11 mouse cellular contexts compared by ENCODE assay signal in genomic region chr5:99598470-99599110, GRCm38 (mm10).
DNase-seq lines count a peak whose midpoint lies in the region; ATAC-seq and TF ChIP-seq lines count a peak whose summit lies in the region.
"Had no signal": no experiment of that assay in that cellular context is flagged by ENCODE, and none has a peak within 500 bp of the region (broad histone marks: within the 10 kb centered on the region; RNA-seq: fewer than 3 reads in every experiment).

No protein-coding gene starts in this region.

- H3K36me3 ChIP-seq in intestine, embryonic 14.5 days (ENCODE audit: control insufficient read depth, insufficient read depth, low read length): no peaks in the 10 kb centered on the region
- H3K36me3 ChIP-seq in intestine, embryonic 15.5 days: no peaks in the 10 kb centered on the region
- H3K36me3 ChIP-seq in midbrain, embryonic 14.5 days (ENCODE audit: control insufficient read depth, insufficient read depth, low read length): no peaks in the 10 kb centered on the region
- H3K36me3 ChIP-seq in midbrain, embryonic 11.5 days (ENCODE audit: control insufficient read depth, insufficient read depth, low read length): no peaks in the 10 kb centered on the region
- H3K36me3 ChIP-seq in forebrain, postnatal 0 days (ENCODE audit: insufficient read depth): no peaks in the 10 kb centered on the region
- no peaks in the 10 kb centered on the region for H3K36me3 ChIP-seq in stomach, embryonic 14.5 days (ENCODE audit: control insufficient read depth, insufficient read depth, low read length)

- no peak overlapping the region for H3K9ac ChIP-seq in intestine, embryonic 14.5 days (ENCODE audit: low read length)
- no peak overlapping the region for H3K9ac ChIP-seq in intestine, embryonic 15.5 days
- H3K9ac ChIP-seq in midbrain, embryonic 14.5 days (replicated peaks; ENCODE audit: low read length): no peak overlapping the region
- H3K9ac ChIP-seq in midbrain, embryonic 11.5 days (ENCODE audit: low read length): no peak overlapping the region
- no peak overlapping the region for H3K9ac ChIP-seq in forebrain, postnatal 0 days
- H3K9ac ChIP-seq in stomach, embryonic 14.5 days (replicated peaks; ENCODE audit: low read depth, low read length): no peak overlapping the region

- H3K9me3 ChIP-seq in intestine, embryonic 14.5 days (ENCODE audit: control insufficient read depth, low read length): no peaks in the 10 kb centered on the region
- H3K9me3 ChIP-seq in intestine, embryonic 15.5 days: no peaks in the 10 kb centered on the region
- no peaks in the 10 kb centered on the region for H3K9me3 ChIP-seq in midbrain, embryonic 14.5 days (ENCODE audit: control insufficient read depth, low read length)
- H3K9me3 ChIP-seq in midbrain, embryonic 11.5 days (ENCODE audit: control insufficient read depth, low read length): no peaks in the 10 kb centered on the region; the same call in 1 of the 2 replicates
- H3K9me3 ChIP-seq in forebrain, postnatal 0 days (ENCODE audit: low read length): no peaks in the 10 kb centered on the region
- no peaks in the 10 kb centered on the region; the same call in 1 of the 2 replicates for H3K9me3 ChIP-seq in stomach, embryonic 14.5 days (ENCODE audit: control insufficient read depth, low read depth, low read length)

- no peak overlapping the region for H3K27ac ChIP-seq in intestine, embryonic 14.5 days (ENCODE audit: low read depth)
- H3K27ac ChIP-seq in intestine, embryonic 15.5 days: no peak overlapping the region
- peak overlapping the region; percentile 49 for H3K27ac ChIP-seq in midbrain, embryonic 14.5 days (replicated peaks; ENCODE audit: low read depth, low read length)
- no peak overlapping the region for H3K27ac ChIP-seq in midbrain, embryonic 11.5 days (ENCODE audit: low read depth, low read length)
- H3K27ac ChIP-seq in forebrain, postnatal 0 days (ENCODE audit: low read depth, low read length): peak overlapping the region; percentile 76
- no peak overlapping the region for H3K27ac ChIP-seq in stomach, embryonic 14.5 days (ENCODE audit: low read length)
- H3K27ac ChIP-seq: gastrocnemius, adult 2 months; macrophage had no signal

- TF ChIP-seq CTCF in forebrain, postnatal 0 days (IDR thresholded peaks at IDR 0.05; ENCODE audit: low read depth): peak; percentile 26; the same call in 1 of the 2 replicates

- peak; percentile 51 for DNase-seq in intestine, embryonic 14.5 days (ENCODE audit: low spot score)
- peak; percentile 53 for DNase-seq in midbrain, embryonic 14.5 days
- no peak for DNase-seq in midbrain, embryonic 11.5 days (ENCODE audit: low spot score, missing footprints)
- DNase-seq in forebrain, postnatal 0 days: peak; percentile 76
- no peak for DNase-seq in adrenal gland, postnatal 4 days (ENCODE audit: low spot score in 2 of 2)
- no peak for DNase-seq in gastrocnemius, postnatal 36 days
- DNase-seq: gastrocnemius, adult 2 months; thymus, postnatal 14 days had no signal

- 0 out of 2 replicates have a peak overlapping the region, but pooled peaks have one; percentile 7 for H3K4me2 ChIP-seq in intestine, embryonic 14.5 days (ENCODE audit: low read length)
- H3K4me2 ChIP-seq in intestine, embryonic 15.5 days (replicated peaks): no peak overlapping the region
- no peak overlapping the region for H3K4me2 ChIP-seq in midbrain, embryonic 14.5 days (ENCODE audit: low read length)
- H3K4me2 ChIP-seq in midbrain, embryonic 11.5 days: no peak overlapping the region
- no peak overlapping the region for H3K4me2 ChIP-seq in forebrain, postnatal 0 days (ENCODE audit: low read depth)
- peak overlapping the region; percentile 22; the same call in 1 of the 2 replicates for H3K4me2 ChIP-seq in stomach, embryonic 14.5 days (replicated peaks; ENCODE audit: low read depth, low read length)

- H3K4me3 ChIP-seq in intestine, embryonic 14.5 days (ENCODE audit: low read depth, low read length): no peak overlapping the region
- H3K4me3 ChIP-seq in intestine, embryonic 15.5 days (replicated peaks): no peak overlapping the region
- H3K4me3 ChIP-seq in midbrain, embryonic 14.5 days (replicated peaks; ENCODE audit: low read depth, low read length): no peak overlapping the region
- no peak overlapping the region for H3K4me3 ChIP-seq in midbrain, embryonic 11.5 days (ENCODE audit: low read depth, low read length)
- no peak overlapping the region for H3K4me3 ChIP-seq in forebrain, postnatal 0 days (ENCODE audit: low read depth, low read length)
- peak overlapping the region; percentile 13; the same call in 1 of the 2 replicates for H3K4me3 ChIP-seq in stomach, embryonic 14.5 days (ENCODE audit: low read depth, low read length)
- H3K4me3 ChIP-seq: gastrocnemius, adult 2 months had no signal

- no peaks in the 10 kb centered on the region; the same call in 1 of the 2 replicates for H3K4me1 ChIP-seq in intestine, embryonic 14.5 days (replicated peaks; ENCODE audit: control insufficient read depth, insufficient read depth, low read length)
- no peaks in the 10 kb centered on the region for H3K4me1 ChIP-seq in intestine, embryonic 15.5 days (replicated peaks)
- peaks cover 22% of the 10 kb centered on the region for H3K4me1 ChIP-seq in midbrain, embryonic 14.5 days (ENCODE audit: control insufficient read depth, insufficient read depth, low read length)
- no peaks in the 10 kb centered on the region for H3K4me1 ChIP-seq in midbrain, embryonic 11.5 days (ENCODE audit: control insufficient read depth, insufficient read depth, low read length)
- peaks cover 18% of the 10 kb centered on the region; the same call in 1 of the 2 replicates for H3K4me1 ChIP-seq in forebrain, postnatal 0 days (ENCODE audit: insufficient read depth)
- 0 out of 2 replicates have a peak, but pooled peaks cover 6% of the 10 kb centered on the region for H3K4me1 ChIP-seq in stomach, embryonic 14.5 days (ENCODE audit: control insufficient read depth, insufficient read depth, low read length)

- no peaks in the 10 kb centered on the region for H3K27me3 ChIP-seq in intestine, embryonic 14.5 days (replicated peaks; ENCODE audit: control insufficient read depth, insufficient read depth, low read length)
- no peaks in the 10 kb centered on the region for H3K27me3 ChIP-seq in intestine, embryonic 15.5 days (replicated peaks)
- no peaks in the 10 kb centered on the region for H3K27me3 ChIP-seq in midbrain, embryonic 14.5 days (ENCODE audit: control insufficient read depth, insufficient read depth, low read length)
- no peaks in the 10 kb centered on the region for H3K27me3 ChIP-seq in midbrain, embryonic 11.5 days (ENCODE audit: control insufficient read depth, insufficient read depth, low read length)
- H3K27me3 ChIP-seq in forebrain, postnatal 0 days (ENCODE audit: insufficient read depth, low read length): no peaks in the 10 kb centered on the region
- no peaks in the 10 kb centered on the region for H3K27me3 ChIP-seq in stomach, embryonic 14.5 days (ENCODE audit: control insufficient read depth, insufficient read depth, low read length)

- WGBS in intestine, embryonic 14.5 days: 46% methylated on average over 10 of the region's 10 CpGs
- WGBS in intestine, embryonic 15.5 days: 46% methylated on average over 10 of the region's 10 CpGs
- WGBS in midbrain, embryonic 14.5 days: 66% methylated on average over 10 of the region's 10 CpGs
- WGBS in midbrain, embryonic 11.5 days: 74% methylated on average over 10 of the region's 10 CpGs
- WGBS in forebrain, postnatal 0 days: 46% methylated on average over 10 of the region's 10 CpGs
- 41% methylated on average over 10 of the region's 10 CpGs for WGBS in stomach, embryonic 14.5 days

- intact Hi-C loops in gastrocnemius, postnatal 36 days (cut with DNase I): no loop called here

- ATAC-seq in intestine, embryonic 14.5 days (replicated peaks; ENCODE audit: low FRiP score, low TSS enrichment, low read depth): 0 out of 2 replicates have a peak, but pooled peaks have one; percentile 43
- no peak for ATAC-seq in intestine, embryonic 15.5 days
- ATAC-seq in midbrain, embryonic 14.5 days (ENCODE audit: low FRiP score, low TSS enrichment): no peak
- no peak for ATAC-seq in midbrain, embryonic 11.5 days (ENCODE audit: low FRiP score)
- ATAC-seq in forebrain, postnatal 0 days: peak; percentile 85
- no peak for ATAC-seq in stomach, embryonic 14.5 days (ENCODE audit: insufficient number of reproducible peaks, insufficient read depth, low FRiP score, low read depth)

Comparison
In these comparisons a context has a peak if more than half of its experiments do, and no peak if none do; other contexts are left out.
1. ATAC-seq: peak in intestine, embryonic 14.5 days (single experiment) and forebrain, postnatal 0 days (single experiment); none in intestine, embryonic 15.5 days (single experiment), midbrain, embryonic 14.5 days (single experiment), midbrain, embryonic 11.5 days (single experiment) and stomach, embryonic 14.5 days (single experiment).
2. DNase-seq: peak in intestine, embryonic 14.5 days (single experiment), midbrain, embryonic 14.5 days (single experiment) and forebrain, postnatal 0 days (single experiment); none in midbrain, embryonic 11.5 days (single experiment), adrenal gland, postnatal 4 days (0 of 2) and gastrocnemius, postnatal 36 days (0 of 2).
3. H3K27ac ChIP-seq: peak in midbrain, embryonic 14.5 days (single experiment) and forebrain, postnatal 0 days (single experiment); none in intestine, embryonic 14.5 days (single experiment), intestine, embryonic 15.5 days (single experiment), midbrain, embryonic 11.5 days (single experiment) and stomach, embryonic 14.5 days (single experiment).
4. H3K4me2 ChIP-seq: peak in intestine, embryonic 14.5 days (single experiment) and stomach, embryonic 14.5 days (single experiment); none in intestine, embryonic 15.5 days (single experiment), midbrain, embryonic 14.5 days (single experiment), midbrain, embryonic 11.5 days (single experiment) and forebrain, postnatal 0 days (single experiment).